Mouse (Mus musculus) splenic B cell, adult 2 months (primary cell): ENCODE data around the gene Gm49392.

Experiments used
- DNase-seq: peaks from one replicate; pipeline ENCODE4 v3.0.0-alpha.2; 2011; ENCODE audit warnings: low read depth, low spot score
- H3K27me3 ChIP-seq: 2 replicates; pipeline ENCODE4 v1.6.1; 2012; ENCODE audit warnings: mild to moderate bottlenecking, low read length, moderate library complexity, mixed read lengths; ENCODE audit not compliant: control insufficient read depth, poor library complexity, insufficient read depth, severe bottlenecking
- H3K36me3 ChIP-seq: 2 replicates; pipeline ENCODE4 v1.6.1; 2012; ENCODE audit warnings: mild to moderate bottlenecking, low read length, moderate library complexity, mixed read lengths; ENCODE audit not compliant: control insufficient read depth, poor library complexity, insufficient read depth, severe bottlenecking

The Gm49392 gene

DNA sequence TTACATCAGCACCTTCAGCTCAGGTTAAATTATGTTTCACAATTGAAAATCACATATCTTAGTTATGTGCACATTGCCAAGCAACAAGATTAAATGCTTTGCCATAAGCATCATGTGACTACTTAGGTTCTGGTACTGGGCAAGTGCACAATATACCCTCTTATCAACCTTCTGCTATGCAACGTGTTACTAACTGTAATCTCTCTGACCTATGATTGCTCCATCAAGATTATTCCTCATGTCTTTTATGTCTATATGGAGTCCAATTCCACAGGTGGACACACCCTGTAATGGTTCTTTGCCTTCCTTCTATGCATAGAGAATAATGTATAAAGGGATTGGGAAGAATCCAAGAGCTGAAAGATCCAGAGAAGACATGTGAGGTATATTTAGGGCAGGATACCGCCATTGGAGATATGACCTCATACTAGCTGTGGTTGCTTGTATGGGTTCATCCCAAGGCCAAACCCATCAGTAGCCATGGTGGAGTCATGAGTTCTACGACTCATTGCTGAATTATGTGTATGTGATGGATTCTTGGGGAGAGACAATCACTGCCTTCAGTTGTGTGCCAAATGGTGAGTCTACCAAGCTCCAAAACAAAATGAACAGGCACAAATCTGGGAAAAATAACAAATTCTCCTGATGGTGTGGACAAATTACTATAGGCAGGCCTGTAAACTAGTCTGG lies 76.1 kb downstream of the Gm49392 start:
- no peak for DNase-seq
- no peaks in the 10 kb centered on the region for H3K27me3 ChIP-seq
- H3K36me3 ChIP-seq = no peaks in the 10 kb centered on the region

DNA sequence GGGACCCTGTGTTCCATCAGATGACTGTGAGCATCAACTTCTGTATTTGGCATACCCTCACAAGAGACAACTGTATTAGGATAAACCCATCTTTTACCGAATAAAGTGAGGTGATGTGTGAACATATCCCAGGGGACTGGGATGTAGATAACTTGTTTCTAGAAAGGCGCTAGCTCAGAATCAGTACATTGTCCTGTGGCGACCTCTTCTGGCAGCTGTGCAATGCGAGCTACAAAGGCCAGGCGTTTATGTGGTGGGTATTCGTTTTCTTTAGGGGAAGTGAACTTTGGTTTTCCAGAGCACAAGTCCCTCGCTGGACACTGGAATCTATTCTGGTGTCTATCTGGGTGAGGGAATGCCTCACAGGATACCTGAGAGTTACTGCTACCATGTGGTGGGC lies 77.2 kb downstream of the Gm49392 start:
- DNase-seq = no peak
- no peaks in the 10 kb centered on the region for H3K36me3 ChIP-seq

DNA sequence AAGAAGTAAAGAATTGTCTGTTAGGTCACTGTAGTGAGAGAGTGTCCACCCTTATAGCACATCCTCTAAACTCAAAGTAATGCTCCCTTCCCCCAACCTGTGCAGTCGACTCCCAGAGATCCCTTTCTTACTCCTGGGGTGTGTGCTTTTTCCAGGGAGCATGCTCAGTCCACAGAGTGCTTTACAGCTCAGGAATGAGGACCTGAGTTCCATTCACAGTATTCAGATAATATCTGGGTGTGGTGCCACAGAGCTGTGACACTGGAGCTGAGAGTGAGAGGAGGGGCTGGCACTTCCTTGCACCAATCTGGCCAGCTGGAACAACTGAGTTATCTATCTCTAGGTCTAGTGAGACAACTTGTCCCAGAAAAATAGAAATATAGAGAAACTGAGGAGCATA lies 83.0 kb downstream of the Gm49392 start:
- Histone ChIP-seq H3K36me3 (no peaks in the 10 kb centered on the region), H3K27me3 (no peaks in the 10 kb centered on the region)
- DNase-seq = no peak

More for the DNA sequence above, 77.2 kb downstream of the Gm49392 start:
- H3K27me3 ChIP-seq = no peaks in the 10 kb centered on the region

DNA sequence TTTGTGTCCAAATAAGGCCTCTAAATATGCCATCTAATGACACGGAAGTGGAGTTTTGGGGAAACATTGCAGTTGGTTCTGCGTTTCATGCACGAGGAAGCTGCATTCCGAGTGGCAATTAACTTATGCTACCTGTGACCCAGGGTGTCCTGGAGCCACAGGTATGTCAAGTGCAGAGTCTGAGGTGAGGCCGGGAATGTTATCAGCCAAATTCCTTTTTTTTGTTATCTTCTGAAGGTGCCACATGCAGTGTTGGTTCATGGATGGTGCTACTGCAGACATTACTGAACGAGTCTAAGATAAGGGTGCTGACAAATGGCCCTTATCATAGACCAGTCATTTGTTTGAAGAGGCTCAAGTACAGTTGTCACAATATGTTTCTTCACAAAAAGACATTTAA lies 83.9 kb downstream of the Gm49392 start:
- Histone ChIP-seq H3K27me3 (no peaks in the 10 kb centered on the region), H3K36me3 (no peaks in the 10 kb centered on the region)
- no peak for DNase-seq

DNA sequence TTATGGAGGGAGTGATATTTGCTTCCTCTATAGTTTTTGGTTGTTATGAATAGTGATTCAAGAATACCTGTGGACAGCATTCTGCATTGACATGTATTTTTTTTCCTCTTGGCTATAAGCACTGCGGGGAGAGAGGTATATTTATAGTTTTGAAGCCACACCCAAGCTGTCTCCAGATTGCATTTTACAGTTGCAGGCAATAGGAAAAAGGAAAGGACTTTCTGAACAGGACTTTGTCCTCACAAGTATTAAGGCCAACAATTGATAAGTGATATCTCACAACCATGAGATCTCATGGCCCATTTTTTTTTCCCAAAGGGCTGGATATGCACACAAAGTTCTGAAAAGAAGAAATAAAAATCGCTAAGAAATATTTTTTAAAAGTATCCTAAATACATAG lies 87.0 kb downstream of the Gm49392 start:
- Histone ChIP-seq H3K36me3 (no peaks in the 10 kb centered on the region), H3K27me3 (no peaks in the 10 kb centered on the region)
- DNase-seq = no peak

DNA sequence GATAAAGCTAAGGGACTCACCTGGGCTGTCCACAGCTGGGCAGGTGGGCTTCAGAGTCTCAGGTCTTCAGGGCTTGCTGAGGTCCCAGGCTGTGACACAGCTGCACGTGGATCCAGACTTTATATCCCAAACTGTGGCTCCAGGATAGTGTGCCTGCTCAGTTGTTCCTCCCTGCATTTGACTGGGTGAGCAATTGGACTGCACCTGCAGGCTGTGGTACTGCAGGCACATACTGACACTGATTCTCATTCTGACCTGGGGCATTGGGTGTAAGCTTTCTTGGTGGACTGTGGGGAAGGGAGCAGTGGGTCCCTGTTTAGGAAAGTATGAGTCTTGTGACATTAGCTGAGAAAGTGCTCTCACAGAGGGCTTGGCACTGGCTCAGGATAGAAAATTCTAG lies 93.9 kb downstream of the Gm49392 start, which contains the start of gene Ctsll3:
Ctsll3 (minus strand) TSS at position 101 of the 400 bp plus-strand sequence.
- DNase-seq = no peak
- Histone ChIP-seq H3K36me3 (no peaks in the 10 kb centered on the region), H3K27me3 (no peaks in the 10 kb centered on the region)
